Mouse (Mus musculus) CH12.LX (cell line): ENCODE measurements around the gene Pax1.

Experiments used
- BHLHE40 ChIP-seq: IDR thresholded peaks from 2 replicates; pipeline ENCODE4 v1.6.1; 2011; ENCODE audit warnings: mild to moderate bottlenecking, low read depth, low read length, improper control_type of control experiment
- CTCF ChIP-seq, 2 experiments: IDR thresholded peaks in 1 of 2; conservative IDR thresholded peaks in 1 of 2; 2 replicates each; pipeline ENCODE4 v1.5.1; 2011 to 2012; ENCODE audit warnings: low read depth in 2 of 2, low read length in 2 of 2, improper control_type of control experiment in 1 of 2, inconsistent platforms in 1 of 2, mild to moderate bottlenecking in 1 of 2, moderate library complexity in 1 of 2
- EP300 ChIP-seq: IDR thresholded peaks from 2 replicates; pipeline ENCODE4 v1.6.1; 2011; ENCODE audit warnings: low read length, improper control_type of control experiment
- ETS1 ChIP-seq: conservative IDR thresholded peaks from 2 replicates; pipeline ENCODE4 v1.6.1; 2012; ENCODE audit warnings: low read depth, mild to moderate bottlenecking, inconsistent platforms, low read length, improper control_type of control experiment, moderate library complexity
- JUND ChIP-seq: conservative IDR thresholded peaks from 2 replicates; pipeline ENCODE4 v1.6.1; 2011; ENCODE audit warnings: low read depth, low read length, improper control_type of control experiment
- PAX5 ChIP-seq: IDR thresholded peaks from 2 replicates; pipeline ENCODE4 v1.6.1; 2012; ENCODE audit warnings: low read length, inconsistent platforms, mixed read lengths
- POLR2A ChIP-seq: IDR thresholded peaks from 2 replicates; pipeline ENCODE4 v1.6.1; 2011; ENCODE audit warnings: low read depth, mild to moderate bottlenecking, improper control_type of control experiment, low read length
- POLR2AphosphoS2 ChIP-seq: IDR thresholded peaks from 2 replicates; pipeline ENCODE4 v1.6.1; 2011; ENCODE audit warnings: low read depth, low read length, improper control_type of control experiment
- RCOR1 ChIP-seq: conservative IDR thresholded peaks from 2 replicates; pipeline ENCODE4 v1.6.1; 2012; ENCODE audit warnings: low read depth, mild to moderate bottlenecking, inconsistent platforms, low read length, improper control_type of control experiment
- SMC3 ChIP-seq: IDR thresholded peaks from 2 replicates; pipeline ENCODE4 v1.6.1; 2011; ENCODE audit warnings: low read depth, low read length, improper control_type of control experiment
- TCF12 ChIP-seq: IDR thresholded peaks from 2 replicates; pipeline ENCODE4 v1.6.1; 2014; ENCODE audit warnings: low read depth, mild to moderate bottlenecking, inconsistent platforms, low read length, improper control_type of control experiment
- ZC3H11A ChIP-seq: IDR thresholded peaks from 2 replicates; pipeline ENCODE4 v1.6.1; 2012; ENCODE audit warnings: low read depth, mild to moderate bottlenecking, inconsistent platforms, low read length, improper control_type of control experiment
- ZMIZ1 ChIP-seq: IDR thresholded peaks from 2 replicates; pipeline ENCODE4 v1.6.1; 2012; ENCODE audit warnings: low read depth, mild to moderate bottlenecking, inconsistent platforms, low read length, improper control_type of control experiment
- ZNF384 ChIP-seq: IDR thresholded peaks from 2 replicates; pipeline ENCODE4 v1.6.1; 2012; ENCODE audit warnings: low read depth, low read length, improper control_type of control experiment, inconsistent platforms

- no peak for TF ChIP-seq POLR2A
- no peak for TF ChIP-seq RCOR1
- peak; percentile 14; the same call in 1 of the 2 replicates for TF ChIP-seq BHLHE40
- no peak for TF ChIP-seq TCF12
- TF ChIP-seq CTCF (conservative IDR thresholded peaks at IDR 0.05 in 1 of 2, IDR thresholded peaks at IDR 0.05 in 1 of 2; ENCODE audit: low read depth in 2 of 2, low read length in 2 of 2), result no peak
- TF ChIP-seq SMC3, result no peak
- no peak for TF ChIP-seq PAX5
- TF ChIP-seq ZMIZ1, result no peak
- TF ChIP-seq EP300, result no peak
- no peak for TF ChIP-seq JUND
- TF ChIP-seq ETS1, result no peak
- TF ChIP-seq ZNF384, result no peak
- TF ChIP-seq ZC3H11A, result no peak
- no peak for TF ChIP-seq POLR2AphosphoS2
Observed at GRCm38 (mm10) chr2:147424582-147425255, 63.0 kb downstream of the Pax1 start.
